Mouse (Mus musculus) forebrain, embryonic 12.5 days (tissue): ENCODE results near the gene Adk. TPM values are rescaled to one million over a fixed set of nuclear protein-coding genes. Genes with fewer than 3 reads are reported as not detected.

Source experiments
- ATAC-seq: fragments of 200-750 bp; cut with Nextera tagmentation; 2 replicates; pipeline ENCODE4 v1.8.0; 2017; ENCODE audit warnings: moderate TSS enrichment; ENCODE audit not compliant: low FRiP score
- H3K27ac ChIP-seq: fragments of 300-500 bp; sonication (generic); 2 replicates; pipeline ENCODE4 v1.5.1; 2016; ENCODE audit warnings: mild to moderate bottlenecking
- H3K27me3 ChIP-seq: fragments of 300-500 bp; sonication (generic); 2 replicates; pipeline ENCODE4 v1.6.1; 2016; ENCODE audit warnings: mild to moderate bottlenecking
- H3K36me3 ChIP-seq: fragments of 300-500 bp; sonication (generic); replicated peaks from 2 replicates; pipeline ENCODE4 v1.6.1; 2016; ENCODE audit warnings: mild to moderate bottlenecking
- H3K4me1 ChIP-seq: fragments of 300-500 bp; sonication (generic); 2 replicates; pipeline ENCODE4 v1.6.1; 2016
- H3K4me2 ChIP-seq: fragments of 300-500 bp; sonication (generic); 2 replicates; pipeline ENCODE4 v1.6.1; 2016; ENCODE audit warnings: mild to moderate bottlenecking, moderate library complexity
- H3K4me3 ChIP-seq: fragments of 300-500 bp; sonication (generic); replicated peaks from 2 replicates; pipeline ENCODE4 v1.5.1; 2016; ENCODE audit warnings: mild to moderate bottlenecking
- H3K9ac ChIP-seq: fragments of 300-500 bp; sonication (generic); 2 replicates; pipeline ENCODE4 v1.6.1; 2016; ENCODE audit warnings: mild to moderate bottlenecking
- H3K9me3 ChIP-seq: fragments of 300-500 bp; sonication (generic); 2 replicates; pipeline ENCODE4 v1.6.1; 2016
- WGBS: fragments of 180-500 bp; shearing (Covaris S2); methylation state at CpG from one replicate; pipeline ENCODE4 v1.1.7; 2016; 5-methylcytosine and 5-hydroxymethylcytosine counted together
- polyA plus RNA-seq: library from polyadenylated mRNA; unstranded; fragments of >200 nt; fragmentation: Nextera tagmentation; extraction: Ambion mirVana; gene quantifications from 2 replicates; pipeline ENCODE4 v1.2.1, GENCODE M21; 2016

The Adk gene
- polyA plus RNA-seq, 1 experiment from 2014 or later, result 117 TPM

GRCm38 (mm10) chr14:21344896-21345295 lies 292.5 kb downstream of the Adk start:
- H3K27me3 ChIP-seq, result no peaks in the 10 kb centered on the region
- H3K4me2 ChIP-seq, result no peak overlapping the region
- no peaks in the 10 kb centered on the region for H3K9me3 ChIP-seq
- no peak for ATAC-seq
- WGBS, result 93% methylated on average over 6 of the region's 6 CpGs
- no peak overlapping the region for H3K4me3 ChIP-seq
- H3K36me3 ChIP-seq, result no peaks in the 10 kb centered on the region
- H3K27ac ChIP-seq, result no peak overlapping the region
- H3K4me1 ChIP-seq, result no peaks in the 10 kb centered on the region
- no peak overlapping the region for H3K9ac ChIP-seq

- no peak overlapping the region for H3K27ac ChIP-seq
- 71% methylated on average over 6 of the region's 6 CpGs for WGBS
Observed at GRCm38 (mm10) chr14:21348611-21349260, 296.4 kb downstream of the Adk start.

GRCm38 (mm10) chr14:21351646-21352045 lies 299.3 kb downstream of the Adk start:
- Histone ChIP-seq H3K4me2 (no peak overlapping the region), H3K9ac (no peak overlapping the region), H3K27me3 (no peaks in the 10 kb centered on the region), H3K4me3 (no peak overlapping the region), H3K4me1 (no peaks in the 10 kb centered on the region), H3K27ac (no peak overlapping the region), H3K9me3 (no peaks in the 10 kb centered on the region; the same call in 1 of the 2 replicates), H3K36me3 (no peaks in the 10 kb centered on the region)
- ATAC-seq, result no peak
- WGBS, result 88% methylated on average over 2 of the region's 2 CpGs

More at GRCm38 (mm10) chr14:21348611-21349260, 296.4 kb downstream of the Adk start:
- Histone ChIP-seq H3K36me3 (no peaks in the 10 kb centered on the region), H3K4me2 (no peak overlapping the region), H3K9ac (no peak overlapping the region), H3K4me1 (no peaks in the 10 kb centered on the region), H3K9me3 (no peaks in the 10 kb centered on the region; the same call in 1 of the 2 replicates), H3K4me3 (no peak overlapping the region), H3K27me3 (no peaks in the 10 kb centered on the region)
- ATAC-seq, result no peak

GRCm38 (mm10) chr14:21356286-21356685 lies 303.9 kb downstream of the Adk start:
- H3K27me3 ChIP-seq, result no peaks in the 10 kb centered on the region
- H3K4me2 ChIP-seq, result no peak overlapping the region
- no peaks in the 10 kb centered on the region; the same call in 1 of the 2 replicates for H3K9me3 ChIP-seq
- H3K4me1 ChIP-seq, result peaks cover 11% of the 10 kb centered on the region
- no peak overlapping the region for H3K27ac ChIP-seq
- no peak overlapping the region for H3K9ac ChIP-seq
- WGBS, result 96% methylated on average over 1 of the region's 1 CpGs
- ATAC-seq, result no peak
- no peaks in the 10 kb centered on the region for H3K36me3 ChIP-seq
- no peak overlapping the region for H3K4me3 ChIP-seq

- Histone ChIP-seq H3K4me3 (no peak overlapping the region), H3K9ac (no peak overlapping the region), H3K9me3 (no peaks in the 10 kb centered on the region), H3K4me2 (no peak overlapping the region), H3K27me3 (no peaks in the 10 kb centered on the region), H3K4me1 (peaks cover 11% of the 10 kb centered on the region), H3K36me3 (no peaks in the 10 kb centered on the region), H3K27ac (peak overlapping the region; percentile 74)
- WGBS, result 49% methylated on average over 10 of the region's 10 CpGs
- ATAC-seq, result peak; percentile 65; the same call in 1 of the 2 replicates
Observed at GRCm38 (mm10) chr14:21359207-21359895, 307.0 kb downstream of the Adk start.

GRCm38 (mm10) chr14:21359896-21360525 lies 307.6 kb downstream of the Adk start:
- ATAC-seq, result no peak
- H3K9ac ChIP-seq, result no peak overlapping the region
- WGBS, result 79% methylated on average over 7 of the region's 12 CpGs
- peaks cover 11% of the 10 kb centered on the region for H3K4me1 ChIP-seq
- no peak overlapping the region for H3K4me2 ChIP-seq
- H3K27me3 ChIP-seq, result no peaks in the 10 kb centered on the region
- H3K4me3 ChIP-seq, result no peak overlapping the region
- H3K27ac ChIP-seq, result peak overlapping the region; percentile 74
- H3K9me3 ChIP-seq, result no peaks in the 10 kb centered on the region
- H3K36me3 ChIP-seq, result no peaks in the 10 kb centered on the region

GRCm38 (mm10) chr14:21367095-21367494 lies 314.7 kb downstream of the Adk start:
- 90% methylated on average over 2 of the region's 2 CpGs for WGBS

GRCm38 (mm10) chr14:21368622-21369021 lies 316.2 kb downstream of the Adk start:
- H3K4me1 ChIP-seq, result peaks cover 33% of the 10 kb centered on the region
- H3K27ac ChIP-seq, result peak overlapping the region; percentile 89
- H3K9me3 ChIP-seq, result no peaks in the 10 kb centered on the region
- no peak overlapping the region for H3K9ac ChIP-seq
- 19% methylated on average over 2 of the region's 2 CpGs for WGBS
- H3K4me2 ChIP-seq, result no peak overlapping the region
- no peaks in the 10 kb centered on the region for H3K36me3 ChIP-seq
- ATAC-seq, result peak; percentile 63; the same call in 1 of the 2 replicates
- no peaks in the 10 kb centered on the region for H3K27me3 ChIP-seq
- H3K4me3 ChIP-seq, result no peak overlapping the region

More at GRCm38 (mm10) chr14:21367095-21367494, 314.7 kb downstream of the Adk start:
- no peaks in the 10 kb centered on the region for H3K27me3 ChIP-seq
- H3K9me3 ChIP-seq, result no peaks in the 10 kb centered on the region
- no peak overlapping the region for H3K27ac ChIP-seq
- H3K9ac ChIP-seq, result no peak overlapping the region
- H3K4me2 ChIP-seq, result no peak overlapping the region
- H3K4me3 ChIP-seq, result no peak overlapping the region
- H3K4me1 ChIP-seq, result peaks cover 31% of the 10 kb centered on the region
- H3K36me3 ChIP-seq, result no peaks in the 10 kb centered on the region
- ATAC-seq, result no peak

GRCm38 (mm10) chr14:21369127-21369526 lies 316.8 kb downstream of the Adk start:
- H3K9me3 ChIP-seq, result no peaks in the 10 kb centered on the region
- ATAC-seq, result peak; percentile 96
- peak overlapping the region; percentile 89 for H3K27ac ChIP-seq
- no peaks in the 10 kb centered on the region for H3K27me3 ChIP-seq
- no peaks in the 10 kb centered on the region for H3K36me3 ChIP-seq
- WGBS, result 3% methylated on average over 5 of the region's 5 CpGs
- no peak overlapping the region for H3K9ac ChIP-seq
- H3K4me2 ChIP-seq, result peak overlapping the region; percentile 17
- no peak overlapping the region for H3K4me3 ChIP-seq
- H3K4me1 ChIP-seq, result peaks cover 33% of the 10 kb centered on the region

- no peak overlapping the region for H3K9ac ChIP-seq
- H3K9me3 ChIP-seq, result no peaks in the 10 kb centered on the region
- H3K4me3 ChIP-seq, result no peak overlapping the region
- no peaks in the 10 kb centered on the region for H3K36me3 ChIP-seq
- H3K27ac ChIP-seq, result peak overlapping the region; percentile 68; the same call in 1 of the 2 replicates
- no peaks in the 10 kb centered on the region for H3K27me3 ChIP-seq
- peaks cover 33% of the 10 kb centered on the region for H3K4me1 ChIP-seq
- no peak for ATAC-seq
- 57% methylated on average over 2 of the region's 2 CpGs for WGBS
- no peak overlapping the region for H3K4me2 ChIP-seq
Observed at GRCm38 (mm10) chr14:21371946-21372345, 319.6 kb downstream of the Adk start.

- Histone ChIP-seq H3K27ac (no peak overlapping the region), H3K9ac (no peak overlapping the region), H3K4me1 (peaks cover 32% of the 10 kb centered on the region), H3K4me3 (no peak overlapping the region), H3K36me3 (no peaks in the 10 kb centered on the region), H3K9me3 (no peaks in the 10 kb centered on the region), H3K27me3 (no peaks in the 10 kb centered on the region), H3K4me2 (no peak overlapping the region)
- ATAC-seq, result no peak
- 86% methylated on average over 5 of the region's 5 CpGs for WGBS
Observed at GRCm38 (mm10) chr14:21372689-21373088, 320.3 kb downstream of the Adk start.

GRCm38 (mm10) chr14:21383701-21384428 lies 331.5 kb downstream of the Adk start:
- 51% methylated on average over 5 of the region's 5 CpGs for WGBS
- no peak overlapping the region for H3K9ac ChIP-seq
- H3K36me3 ChIP-seq, result 0 out of 2 replicates have a peak, but pooled peaks cover 5% of the 10 kb centered on the region
- H3K4me3 ChIP-seq, result no peak overlapping the region
- peak overlapping the region; percentile 22; the same call in 1 of the 2 replicates for H3K27ac ChIP-seq
- ATAC-seq, result 0 out of 2 replicates have a peak, but pooled peaks have one; percentile 46
- 0 out of 2 replicates have a peak, but pooled peaks cover 2% of the 10 kb centered on the region for H3K9me3 ChIP-seq
- no peak overlapping the region for H3K4me2 ChIP-seq
- H3K27me3 ChIP-seq, result no peaks in the 10 kb centered on the region
- H3K4me1 ChIP-seq, result peaks cover 7% of the 10 kb centered on the region; the same call in 1 of the 2 replicates
